8 mouse cellular contexts compared by ENCODE assay signal in the genomic region with DNA sequence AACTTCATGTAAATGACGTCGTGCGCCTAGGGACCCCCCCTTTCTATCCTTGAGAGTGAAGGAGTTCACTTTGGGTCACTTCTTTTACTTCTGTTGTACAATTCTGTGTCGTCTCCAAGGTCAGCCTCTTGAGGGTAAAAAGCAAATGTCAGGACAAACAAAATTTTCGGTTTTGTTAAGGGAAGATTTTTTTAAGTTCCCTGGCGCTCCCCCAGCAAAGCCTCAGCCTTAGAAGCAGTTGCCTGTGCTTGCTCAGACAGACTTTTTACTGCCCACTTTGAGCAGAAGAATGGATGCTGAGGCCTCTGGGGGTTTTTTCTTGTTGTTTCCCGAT. TPM values are rescaled to one million over a fixed set of nuclear protein-coding genes. Genes with fewer than 3 reads are reported as not detected.
A peak's percentile ranks its signal among the peaks of the same experiment; 100 is the strongest.
DNase-seq lines count a peak whose midpoint lies in the region; ATAC-seq and TF ChIP-seq lines count a peak whose summit lies in the region.

No protein-coding gene starts in this region.

- DNase-seq in neural tube, embryonic 11.5 days (ENCODE audit: low spot score): no peak
- no peak for DNase-seq in neural tube, embryonic 10.5 days (ENCODE audit: extremely low spot score, low spot score)
- no peak for DNase-seq in forebrain, embryonic 10.5 days (ENCODE audit: extremely low spot score, low spot score)
- no peak for DNase-seq in limb, embryonic 10.5 days (ENCODE audit: low spot score)
- DNase-seq in midbrain, postnatal 0 days (ENCODE audit: low spot score): peak; percentile 27
- no peak for DNase-seq in adrenal gland, adult 18-20 months (ENCODE audit: low spot score in 2 of 2)
- DNase-seq in right cerebral cortex, adult 18-20 months: no peak

- ATAC-seq in neural tube, embryonic 11.5 days (ENCODE audit: insufficient read depth, low FRiP score, low TSS enrichment): no peak
- no peak for ATAC-seq in midbrain, postnatal 0 days (ENCODE audit: low FRiP score)
- ATAC-seq in granulocyte monocyte progenitor cell, adult 5-6 weeks (replicated peaks; ENCODE audit: poor library complexity, severe bottlenecking): no peak

- 5% methylated on average over 7 of the region's 7 CpGs for WGBS in neural tube, embryonic 11.5 days
- WGBS in forebrain, embryonic 10.5 days: 4% methylated on average over 7 of the region's 7 CpGs
- WGBS in limb, embryonic 10.5 days: 5% methylated on average over 7 of the region's 7 CpGs
- WGBS in midbrain, postnatal 0 days: 1% methylated on average over 7 of the region's 7 CpGs

- no peak overlapping the region for H3K27ac ChIP-seq in neural tube, embryonic 11.5 days (ENCODE audit: low read depth, low read length)
- peak overlapping the region; percentile 98 for H3K27ac ChIP-seq in forebrain, embryonic 10.5 days
- peak overlapping the region; percentile 92 for H3K27ac ChIP-seq in limb, embryonic 10.5 days
- 0 out of 2 replicates have a peak overlapping the region, but pooled peaks have one; percentile 39 for H3K27ac ChIP-seq in midbrain, postnatal 0 days (ENCODE audit: low read depth, low read length)

- no peak for TF ChIP-seq CTCF in midbrain, postnatal 0 days (IDR thresholded peaks at IDR 0.05)

- H3K27me3 ChIP-seq in neural tube, embryonic 11.5 days (ENCODE audit: control insufficient read depth, insufficient read depth, low read length): no peaks in the 10 kb centered on the region
- H3K27me3 ChIP-seq in forebrain, embryonic 10.5 days (ENCODE audit: poor library complexity, severe bottlenecking): peaks cover 39% of the 10 kb centered on the region
- peaks cover 46% of the 10 kb centered on the region for H3K27me3 ChIP-seq in limb, embryonic 10.5 days (ENCODE audit: low read depth, poor library complexity, severe bottlenecking)
- no peaks in the 10 kb centered on the region for H3K27me3 ChIP-seq in midbrain, postnatal 0 days (ENCODE audit: insufficient read depth, low read length)

- H3K4me1 ChIP-seq in neural tube, embryonic 11.5 days (ENCODE audit: control insufficient read depth, insufficient read depth, low read length): peaks cover 35% of the 10 kb centered on the region
- H3K4me1 ChIP-seq in forebrain, embryonic 10.5 days: peaks cover 62% of the 10 kb centered on the region
- peaks cover 47% of the 10 kb centered on the region for H3K4me1 ChIP-seq in limb, embryonic 10.5 days
- peaks cover 28% of the 10 kb centered on the region for H3K4me1 ChIP-seq in midbrain, postnatal 0 days (ENCODE audit: insufficient read depth, low read length)

- H3K9me3 ChIP-seq in neural tube, embryonic 11.5 days (ENCODE audit: control insufficient read depth, low read length): no peaks in the 10 kb centered on the region
- H3K9me3 ChIP-seq in forebrain, embryonic 10.5 days: no peaks in the 10 kb centered on the region
- no peaks in the 10 kb centered on the region for H3K9me3 ChIP-seq in limb, embryonic 10.5 days (replicated peaks)
- H3K9me3 ChIP-seq in midbrain, postnatal 0 days (ENCODE audit: low read length): no peaks in the 10 kb centered on the region

- no peaks in the 10 kb centered on the region for H3K36me3 ChIP-seq in neural tube, embryonic 11.5 days (ENCODE audit: control insufficient read depth, insufficient read depth, low read length)
- H3K36me3 ChIP-seq in forebrain, embryonic 10.5 days (replicated peaks): peaks cover 11% of the 10 kb centered on the region; the same call in 1 of the 2 replicates
- no peaks in the 10 kb centered on the region for H3K36me3 ChIP-seq in limb, embryonic 10.5 days
- H3K36me3 ChIP-seq in midbrain, postnatal 0 days (ENCODE audit: insufficient read depth, low read length): no peaks in the 10 kb centered on the region

- H3K9ac ChIP-seq in neural tube, embryonic 11.5 days (ENCODE audit: low read length): peak overlapping the region; percentile 81
- peak overlapping the region; percentile 92 for H3K9ac ChIP-seq in midbrain, postnatal 0 days (replicated peaks; ENCODE audit: low read length, poor library complexity, severe bottlenecking)

- H3K4me3 ChIP-seq in neural tube, embryonic 11.5 days (ENCODE audit: low read depth, low read length): peak overlapping the region; percentile 56
- H3K4me3 ChIP-seq in forebrain, embryonic 10.5 days: peak overlapping the region; percentile 96
- H3K4me3 ChIP-seq in limb, embryonic 10.5 days: peak overlapping the region; percentile 92
- H3K4me3 ChIP-seq in midbrain, postnatal 0 days (ENCODE audit: low read depth, low read length): peak overlapping the region; percentile 84

- H3K4me2 ChIP-seq in neural tube, embryonic 11.5 days (ENCODE audit: low read depth): peak overlapping the region; percentile 82
- H3K4me2 ChIP-seq in midbrain, postnatal 0 days (ENCODE audit: low read depth, low read length, poor library complexity, severe bottlenecking): peak overlapping the region; percentile 96

RNA-seq across cellular contexts. Expression of a gene that starts 0.7 kb away (rescaled TPM):
- polyA plus RNA-seq in neural tube, embryonic 11.5 days (2014; fragmentation: Nextera tagmentation; extraction: Ambion mirVana): 26.4 and 29.8 TPM in 2 replicates
- 24.7 and 27.4 TPM in 2 replicates for polyA plus RNA-seq in forebrain, embryonic 10.5 days (2016; fragmentation: Nextera tagmentation; extraction: Ambion mirVana)
- 9.6 and 12.2 TPM in 2 replicates for polyA plus RNA-seq in limb, embryonic 10.5 days (2016; fragmentation: Nextera tagmentation; extraction: Ambion mirVana)
- total RNA-seq in midbrain, postnatal 0 days (2014; rRNA removed): 107 and 154 TPM in 2 replicates
- 58.7 and 61.6 TPM in 2 replicates for polyA plus RNA-seq in midbrain, postnatal 0 days (2015; fragmentation: Nextera tagmentation; extraction: Ambion mirVana)
- 10 to 100 TPM; 75.7 to 96.6 TPM for total RNA-seq in adrenal gland, adult 18-20 months (2021)
- 29.7 and 42.5 TPM in 2 replicates for total RNA-seq in granulocyte monocyte progenitor cell, adult 5-6 weeks (2014; fragmentation: Nextera tagmentation)
- 15.9 and 25.3 TPM in 2 replicates for total RNA-seq in granulocyte monocyte progenitor cell, adult 5-6 weeks (2017)

RNA-seq across cellular contexts. Expression of a gene that starts 21.0 kb away (rescaled TPM):
- polyA plus RNA-seq in neural tube, embryonic 11.5 days (2014; fragmentation: Nextera tagmentation; extraction: Ambion mirVana): 133 and 153 TPM in 2 replicates
- 156 and 164 TPM in 2 replicates for polyA plus RNA-seq in forebrain, embryonic 10.5 days (2016; fragmentation: Nextera tagmentation; extraction: Ambion mirVana)
- polyA plus RNA-seq in limb, embryonic 10.5 days (2016; fragmentation: Nextera tagmentation; extraction: Ambion mirVana): 119 and 140 TPM in 2 replicates
- 8.1 and 8.6 TPM in 2 replicates for total RNA-seq in midbrain, postnatal 0 days (2014; rRNA removed)
- 68.0 and 80.0 TPM in 2 replicates for polyA plus RNA-seq in midbrain, postnatal 0 days (2015; fragmentation: Nextera tagmentation; extraction: Ambion mirVana)
- 1 to 10 TPM; 1.2 to 2.2 TPM for total RNA-seq in adrenal gland, adult 18-20 months (2021)
- 1.4 TPM in 1 of 2 replicates, not detected in the other for total RNA-seq in granulocyte monocyte progenitor cell, adult 5-6 weeks (2014; fragmentation: Nextera tagmentation)
- total RNA-seq in granulocyte monocyte progenitor cell, adult 5-6 weeks (2017): 2.6 and 3.2 TPM in 2 replicates
